Mouse (Mus musculus): ENCODE data around the gene Olfr648. TPM values are rescaled to one million over a fixed set of nuclear protein-coding genes. Genes with fewer than 3 reads are reported as not detected.

Olfr648 gene
- total and polyA plus RNA-seq, 3 experiments: not detected

DNA sequence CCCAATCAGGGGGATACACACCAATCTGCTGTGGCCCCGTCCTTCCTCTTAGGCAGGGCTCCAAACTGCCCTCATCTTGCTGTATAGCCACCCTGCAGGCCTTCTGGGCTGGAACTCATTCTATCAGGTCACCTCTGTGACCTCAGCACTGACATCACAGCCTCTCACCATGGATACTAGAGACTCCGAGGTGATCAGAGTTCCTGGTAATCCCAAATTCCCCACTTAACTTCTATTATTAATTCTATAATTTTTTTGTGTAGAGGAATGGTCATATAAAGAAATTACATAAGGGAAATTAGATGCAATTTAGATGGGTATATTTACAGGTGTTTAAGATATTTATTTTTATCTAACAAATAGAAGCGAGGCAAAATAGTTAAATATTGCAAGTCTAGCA is 40.0 kb downstream of the Olfr648 start, which contains the start of gene Ubqln3:
Gene Ubqln3, minus strand, starts transcription at position 101 of the 400 bp plus-strand sequence.
- no peaks in the 10 kb centered on the region for H3K9me3 ChIP-seq (replicated peaks; ENCODE audit: low read length)
- in situ Hi-C loops (cut with MboI; ENCODE audit: low pct_ligation_motif_present, low pct_unique_long_range_greater_than_20kb, low sequenced_read_pairs): no loop called here
- no peak within 1 kb of the TSS for H3K9ac ChIP-seq (ENCODE audit: insufficient read depth, low read depth)
- dilution Hi-C loops (cut with MboI; ENCODE audit: extremely low pct_ligation_motif_present, extremely low pct_unique_long_range_greater_than_20kb, low sequenced_read_pairs): no loop called here
- no peak within 1 kb of the TSS for H3K4me2 ChIP-seq (ENCODE audit: insufficient read depth, low read depth, poor library complexity, severe bottlenecking)
- no peaks in the 10 kb centered on the region for H3K4me1 ChIP-seq (ENCODE audit: control insufficient read depth in 1 of 2, insufficient read depth in 2 of 2)
- no peaks in the 10 kb centered on the region for H3K36me3 ChIP-seq (replicated peaks in 1 of 2; ENCODE audit: control insufficient read depth in 1 of 2, insufficient read depth in 1 of 2, low read length in 1 of 2)
- no peak within 1 kb of the TSS for H3K4me3 ChIP-seq (replicated peaks in 1 of 3; ENCODE audit: low read depth in 2 of 3, low read length in 2 of 3, poor library complexity in 1 of 3)
- H3K27ac ChIP-seq (ENCODE audit: insufficient read depth, low read depth): no peak within 1 kb of the TSS
- H3K79me2 ChIP-seq (replicated peaks; ENCODE audit: control insufficient read depth, extremely low read depth, insufficient read depth, poor library complexity, severe bottlenecking): no peaks in the 10 kb centered on the region
- TF ChIP-seq CHD1 (IDR thresholded peaks at IDR 0.05; ENCODE audit: low read depth, low read length) (no peak), USF2 (conservative IDR thresholded peaks at IDR 0.05; ENCODE audit: low read depth, low read length) (no peak), ZNF384 (IDR thresholded peaks at IDR 0.05; ENCODE audit: low read depth, low read length) (no peak), POLR2AphosphoS2 (IDR thresholded peaks at IDR 0.05; ENCODE audit: low read depth, low read length) (no peak), MAX (IDR thresholded peaks at IDR 0.05; ENCODE audit: low read length) (no peak), GABPA (IDR thresholded peaks at IDR 0.05; ENCODE audit: insufficient replicate concordance, low read depth, low read length) (no peak), JUND (conservative IDR thresholded peaks at IDR 0.05; ENCODE audit: low read depth, low read length) (no peak), E2F4 (IDR thresholded peaks at IDR 0.05; ENCODE audit: insufficient replicate concordance, low read depth, low read length) (no peak), MEF2A (IDR thresholded peaks at IDR 0.05; ENCODE audit: borderline replicate concordance, low read depth, low read length) (no peak), ZMIZ1 (IDR thresholded peaks at IDR 0.05; ENCODE audit: low read depth, low read length) (no peak), MAFK (IDR thresholded peaks at IDR 0.05; ENCODE audit: insufficient replicate concordance, low read length) (no peak), IRF4 (IDR thresholded peaks at IDR 0.05; ENCODE audit: low read depth, low read length) (no peak), RAD21 (IDR thresholded peaks at IDR 0.05; ENCODE audit: low read depth, low read length) (no peak), MAZ (IDR thresholded peaks at IDR 0.05; ENCODE audit: low read depth, low read length) (no peak), POLR2A (IDR thresholded peaks at IDR 0.05; ENCODE audit: low read depth, low read length) (no peak), MXI1 (IDR thresholded peaks at IDR 0.05; ENCODE audit: low read depth, low read length) (no peak), SMC3 (IDR thresholded peaks at IDR 0.05; ENCODE audit: low read depth, low read length) (no peak), EP300 (IDR thresholded peaks at IDR 0.05; ENCODE audit: low read length) (no peak), SIN3A (IDR thresholded peaks at IDR 0.05; ENCODE audit: low read length) (no peak), USF1 (IDR thresholded peaks at IDR 0.05; ENCODE audit: low read depth, low read length) (no peak)
- DNase-seq (ENCODE audit: extremely low read depth): no peak
- H3K27me3 ChIP-seq (replicated peaks): no peaks in the 10 kb centered on the region

DNA sequence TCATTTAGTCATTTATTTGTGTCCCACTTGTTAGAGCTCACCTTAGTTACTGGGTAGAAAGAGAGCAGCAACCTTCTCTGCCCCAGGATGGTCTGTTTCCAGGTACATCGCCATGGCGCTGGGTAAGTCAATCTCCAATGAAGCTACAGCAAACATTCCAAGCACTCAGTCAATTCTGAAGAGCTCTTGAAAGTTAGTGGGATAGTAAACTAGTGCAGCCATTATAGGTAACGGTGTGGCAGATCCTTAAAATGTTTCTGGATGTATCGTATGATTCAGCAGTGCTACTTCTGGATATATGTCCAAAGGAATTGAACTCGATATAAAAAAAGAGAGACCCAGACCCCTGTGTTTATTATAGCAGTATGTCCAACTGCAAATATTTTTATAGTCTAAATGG is 45.9 kb downstream of the Olfr648 start, which contains the start of gene Olfr643:
Gene Olfr643, minus strand, starts transcription at position 101 of the 400 bp plus-strand sequence.
- Histone ChIP-seq H3K4me2 (ENCODE audit: insufficient read depth, low read depth, poor library complexity, severe bottlenecking) (no peak within 1 kb of the TSS), H3K79me2 (replicated peaks; ENCODE audit: control insufficient read depth, extremely low read depth, insufficient read depth, poor library complexity, severe bottlenecking) (no peaks in the 10 kb centered on the region), H3K9ac (ENCODE audit: insufficient read depth, low read depth) (no peak within 1 kb of the TSS), H3K27ac (ENCODE audit: insufficient read depth, low read depth) (no peak within 1 kb of the TSS), H3K27me3 (replicated peaks) (no peaks in the 10 kb centered on the region), H3K4me1 (ENCODE audit: control insufficient read depth in 1 of 2, insufficient read depth in 2 of 2) (no peaks in the 10 kb centered on the region), H3K9me3 (replicated peaks; ENCODE audit: low read length) (no peaks in the 10 kb centered on the region), H3K36me3 (replicated peaks in 1 of 2; ENCODE audit: control insufficient read depth in 1 of 2, insufficient read depth in 1 of 2, low read length in 1 of 2) (no peaks in the 10 kb centered on the region), H3K4me3 (replicated peaks in 1 of 3; ENCODE audit: low read depth in 2 of 3, low read length in 2 of 3, poor library complexity in 1 of 3) (no peak within 1 kb of the TSS)
- in situ Hi-C loops (cut with MboI; ENCODE audit: low pct_ligation_motif_present, low pct_unique_long_range_greater_than_20kb, low sequenced_read_pairs): no loop called here
- no peak for DNase-seq (ENCODE audit: extremely low read depth)
- TF ChIP-seq NELFE (IDR thresholded peaks at IDR 0.05; ENCODE audit: low read depth, low read length) (no peak), NRF1 (IDR thresholded peaks at IDR 0.05; ENCODE audit: low read depth, low read length) (no peak), ELF1 (IDR thresholded peaks at IDR 0.05; ENCODE audit: low read depth, low read length) (no peak), POLR2A (IDR thresholded peaks at IDR 0.05; ENCODE audit: low read depth, low read length) (no peak), BHLHE40 (IDR thresholded peaks at IDR 0.05; ENCODE audit: low read depth, low read length) (no peak), MAX (IDR thresholded peaks at IDR 0.05; ENCODE audit: low read length) (no peak), IRF4 (IDR thresholded peaks at IDR 0.05; ENCODE audit: low read depth, low read length) (no peak), USF1 (IDR thresholded peaks at IDR 0.05; ENCODE audit: low read depth, low read length) (no peak), ZMIZ1 (IDR thresholded peaks at IDR 0.05; ENCODE audit: low read depth, low read length) (no peak), CHD2 (IDR thresholded peaks at IDR 0.05; ENCODE audit: low read length) (no peak), EP300 (IDR thresholded peaks at IDR 0.05; ENCODE audit: low read length) (no peak), RCOR1 (conservative IDR thresholded peaks at IDR 0.05; ENCODE audit: low read depth, low read length) (no peak), ETS1 (conservative IDR thresholded peaks at IDR 0.05; ENCODE audit: low read depth, low read length) (no peak), MAFK (IDR thresholded peaks at IDR 0.05; ENCODE audit: insufficient replicate concordance, low read length) (no peak), SMC3 (IDR thresholded peaks at IDR 0.05; ENCODE audit: low read depth, low read length) (no peak), ZC3H11A (IDR thresholded peaks at IDR 0.05; ENCODE audit: low read depth, low read length) (no peak), E2F4 (IDR thresholded peaks at IDR 0.05; ENCODE audit: insufficient replicate concordance, low read depth, low read length) (no peak), ZKSCAN1 (IDR thresholded peaks at IDR 0.05; ENCODE audit: borderline replicate concordance, low read depth, low read length) (no peak)
- dilution Hi-C loops (cut with MboI; ENCODE audit: extremely low pct_ligation_motif_present, extremely low pct_unique_long_range_greater_than_20kb, low sequenced_read_pairs): no loop called here

All from CH12.LX (cell line).